Mouse (Mus musculus): ENCODE measurements around the gene Rgl2. TPM values are rescaled to one million over a fixed set of nuclear protein-coding genes. Genes with fewer than 3 reads are reported as not detected.

Rgl2 gene
- polyA plus RNA-seq, 1 experiment from 2014 or later: 10.8 TPM

DNA sequence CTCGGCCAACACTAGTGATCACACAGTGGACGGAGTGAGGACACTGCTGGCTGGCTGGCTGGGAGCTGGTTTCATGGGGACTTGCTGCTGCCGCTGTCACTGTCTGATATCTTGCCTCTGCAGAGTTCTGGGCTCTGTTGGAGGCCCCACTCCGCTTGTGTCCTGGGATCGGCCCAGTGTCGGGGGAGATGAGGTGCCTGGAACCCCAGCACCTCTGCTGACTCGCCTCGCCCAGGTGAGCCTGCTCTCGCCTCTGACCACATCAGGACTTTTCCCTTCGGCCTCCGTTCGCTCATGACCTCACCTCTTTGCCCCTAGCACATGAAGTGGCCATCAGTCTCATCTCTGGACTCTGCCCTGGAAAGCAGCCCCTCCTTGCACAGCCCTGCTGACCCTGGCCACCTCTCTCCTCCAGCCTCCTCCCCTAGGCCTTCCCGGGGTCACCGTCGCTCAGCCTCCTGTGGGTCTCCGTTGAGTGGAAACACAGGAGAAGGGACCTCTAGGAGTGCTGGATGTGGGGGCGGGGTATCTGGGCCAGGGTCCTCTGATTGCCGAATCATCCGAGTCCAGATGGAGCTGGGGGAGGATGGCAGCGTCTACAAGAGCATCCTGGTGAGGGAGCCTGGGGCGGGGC lies 6.2 kb downstream of the Rgl2 start:
- Histone ChIP-seq H3K4me2 (replicated peaks; ENCODE audit: low read depth) (no peak overlapping the region), H3K27me3 (replicated peaks; ENCODE audit: control insufficient read depth, insufficient read depth, low read length) (no peaks in the 10 kb centered on the region), H3K4me3 (ENCODE audit: low read depth, low read length) (no peak overlapping the region), H3K9me3 (ENCODE audit: control insufficient read depth) (no peaks in the 10 kb centered on the region), H3K4me1 (replicated peaks; ENCODE audit: control insufficient read depth, insufficient read depth, low read length) (no peaks in the 10 kb centered on the region; the same call in 1 of the 2 replicates), H3K9ac (ENCODE audit: low read depth, low read length) (no peak overlapping the region), H3K36me3 (ENCODE audit: control insufficient read depth, insufficient read depth) (peaks cover 33% of the 10 kb centered on the region; the same call in 1 of the 2 replicates), H3K27ac (ENCODE audit: low read depth, low read length) (no peak overlapping the region)
- ATAC-seq: no peak
- 90% methylated on average over 21 of the region's 21 CpGs for WGBS
- TF ChIP-seq CTCF (IDR thresholded peaks at IDR 0.05; ENCODE audit: low read depth): no peak

GRCm38 (mm10) chr17:33936993-33937392 lies 7.7 kb downstream of the Rgl2 start:
- no peak overlapping the region for H3K4me3 ChIP-seq (ENCODE audit: low read depth, low read length)
- peaks cover 33% of the 10 kb centered on the region; the same call in 1 of the 2 replicates for H3K36me3 ChIP-seq (ENCODE audit: control insufficient read depth, insufficient read depth)
- no peak for TF ChIP-seq CTCF (IDR thresholded peaks at IDR 0.05; ENCODE audit: low read depth)
- H3K4me2 ChIP-seq (replicated peaks; ENCODE audit: low read depth): no peak overlapping the region
- H3K27ac ChIP-seq (ENCODE audit: low read depth, low read length): no peak overlapping the region
- H3K27me3 ChIP-seq (replicated peaks; ENCODE audit: control insufficient read depth, insufficient read depth, low read length): no peaks in the 10 kb centered on the region
- H3K9me3 ChIP-seq (ENCODE audit: control insufficient read depth): no peaks in the 10 kb centered on the region
- 81% methylated on average over 15 of the region's 15 CpGs for WGBS
- no peak for ATAC-seq
- H3K4me1 ChIP-seq (replicated peaks; ENCODE audit: control insufficient read depth, insufficient read depth, low read length): peaks cover 4% of the 10 kb centered on the region; the same call in 1 of the 2 replicates
- no peak overlapping the region for H3K9ac ChIP-seq (ENCODE audit: low read depth, low read length)

GRCm38 (mm10) chr17:33938783-33939182 lies 9.4 kb downstream of the Rgl2 start:
- peak overlapping the region; percentile 83; the same call in 1 of the 2 replicates for H3K4me2 ChIP-seq (replicated peaks; ENCODE audit: low read depth)
- peaks cover 4% of the 10 kb centered on the region; the same call in 1 of the 2 replicates for H3K4me1 ChIP-seq (replicated peaks; ENCODE audit: control insufficient read depth, insufficient read depth, low read length)
- no peak for TF ChIP-seq CTCF (IDR thresholded peaks at IDR 0.05; ENCODE audit: low read depth)
- H3K27me3 ChIP-seq (replicated peaks; ENCODE audit: control insufficient read depth, insufficient read depth, low read length): no peaks in the 10 kb centered on the region
- H3K9ac ChIP-seq (ENCODE audit: low read depth, low read length): peak overlapping the region; percentile 7; the same call in 1 of the 2 replicates
- WGBS: 62% methylated on average over 11 of the region's 11 CpGs
- no peak for ATAC-seq
- no peaks in the 10 kb centered on the region for H3K9me3 ChIP-seq (ENCODE audit: control insufficient read depth)
- no peak overlapping the region for H3K4me3 ChIP-seq (ENCODE audit: low read depth, low read length)
- no peak overlapping the region for H3K27ac ChIP-seq (ENCODE audit: low read depth, low read length)
- H3K36me3 ChIP-seq (ENCODE audit: control insufficient read depth, insufficient read depth): peaks cover 27% of the 10 kb centered on the region

GRCm38 (mm10) chr17:33940206-33940805 lies 11.0 kb downstream of the Rgl2 start, which contains the start of the genes Pfdn6 and Wdr46:
Gene Pfdn6, minus strand, starts transcription at chr17:33940343.
Gene Wdr46, plus strand, starts transcription at chr17:33940660.
- Histone ChIP-seq H3K9ac (ENCODE audit: low read depth, low read length) (peak within 1 kb of the TSS; percentile 79), H3K27me3 (replicated peaks; ENCODE audit: control insufficient read depth, insufficient read depth, low read length) (no peaks in the 10 kb centered on the region), H3K36me3 (ENCODE audit: control insufficient read depth, insufficient read depth) (peaks cover 29% of the 10 kb centered on the region), H3K27ac (ENCODE audit: low read depth, low read length) (no peak within 1 kb of the TSS), H3K9me3 (ENCODE audit: control insufficient read depth) (no peaks in the 10 kb centered on the region), H3K4me2 (replicated peaks; ENCODE audit: low read depth) (peak within 1 kb of the TSS; percentile 83), H3K4me3 (ENCODE audit: low read depth, low read length) (peak within 1 kb of the TSS; percentile 57), H3K4me1 (replicated peaks; ENCODE audit: control insufficient read depth, insufficient read depth, low read length) (peaks cover 4% of the 10 kb centered on the region; the same call in 1 of the 2 replicates)
- TF ChIP-seq CTCF (IDR thresholded peaks at IDR 0.05; ENCODE audit: low read depth): no peak
- ATAC-seq: peak; percentile 87
- 0% methylated on average over 36 of the region's 36 CpGs for WGBS

- Histone ChIP-seq H3K4me3 (ENCODE audit: low read depth, low read length) (peak overlapping the region; percentile 57), H3K4me2 (replicated peaks; ENCODE audit: low read depth) (peak overlapping the region; percentile 83), H3K36me3 (ENCODE audit: control insufficient read depth, insufficient read depth) (peaks cover 25% of the 10 kb centered on the region), H3K4me1 (replicated peaks; ENCODE audit: control insufficient read depth, insufficient read depth, low read length) (peaks cover 4% of the 10 kb centered on the region; the same call in 1 of the 2 replicates), H3K27ac (ENCODE audit: low read depth, low read length) (no peak overlapping the region), H3K9ac (ENCODE audit: low read depth, low read length) (peak overlapping the region; percentile 79), H3K9me3 (ENCODE audit: control insufficient read depth) (no peaks in the 10 kb centered on the region), H3K27me3 (replicated peaks; ENCODE audit: control insufficient read depth, insufficient read depth, low read length) (no peaks in the 10 kb centered on the region)
- WGBS: 3% methylated on average over 26 of the region's 26 CpGs
- TF ChIP-seq CTCF (IDR thresholded peaks at IDR 0.05; ENCODE audit: low read depth): no peak
- ATAC-seq: no peak
Observed at GRCm38 (mm10) chr17:33940981-33941380, 11.6 kb downstream of the Rgl2 start.

- no peak for TF ChIP-seq CTCF (IDR thresholded peaks at IDR 0.05; ENCODE audit: low read depth)
- 43% methylated on average over 19 of the region's 19 CpGs for WGBS
- H3K4me2 ChIP-seq (replicated peaks; ENCODE audit: low read depth): peak overlapping the region; percentile 83
- ATAC-seq: no peak
- peaks cover 29% of the 10 kb centered on the region for H3K36me3 ChIP-seq (ENCODE audit: control insufficient read depth, insufficient read depth)
- H3K9ac ChIP-seq (ENCODE audit: low read depth, low read length): peak overlapping the region; percentile 79
- no peaks in the 10 kb centered on the region for H3K9me3 ChIP-seq (ENCODE audit: control insufficient read depth)
- H3K27me3 ChIP-seq (replicated peaks; ENCODE audit: control insufficient read depth, insufficient read depth, low read length): no peaks in the 10 kb centered on the region
- H3K4me3 ChIP-seq (ENCODE audit: low read depth, low read length): peak overlapping the region; percentile 57
- no peak overlapping the region for H3K27ac ChIP-seq (ENCODE audit: low read depth, low read length)
- peaks cover 4% of the 10 kb centered on the region; the same call in 1 of the 2 replicates for H3K4me1 ChIP-seq (replicated peaks; ENCODE audit: control insufficient read depth, insufficient read depth, low read length)
Observed at GRCm38 (mm10) chr17:33941381-33941780, 12.0 kb downstream of the Rgl2 start.

All from intestine, postnatal 0 days (tissue).